Mouse (Mus musculus) gastrocnemius, postnatal 4 days (tissue): ENCODE results near the gene Cdk14. TPM values are rescaled to one million over a fixed set of nuclear protein-coding genes. Genes with fewer than 3 reads are reported as not detected.
"Not testable (repeated sequence)": the region's sequence is repeated elsewhere in the genome, so short reads cannot be mapped to it uniquely, and the experiment has no call there.

Experiments
- DNase-seq, 2 experiments: peaks; one replicate each; pipeline ENCODE4 v3.0.0; 2021 to 2022; ENCODE audit warnings: low spot score in 2 of 2, mixed read lengths in 2 of 2
- total RNA-seq, 2 experiments: library from RNA; stranded (reverse); gene quantifications; 2 replicates each; pipeline ENCODE4 v1.2.3; 2021

The Cdk14 gene
- total RNA-seq, 2 experiments from 2014 or later = 34.1 to 34.4 TPM

DNA sequence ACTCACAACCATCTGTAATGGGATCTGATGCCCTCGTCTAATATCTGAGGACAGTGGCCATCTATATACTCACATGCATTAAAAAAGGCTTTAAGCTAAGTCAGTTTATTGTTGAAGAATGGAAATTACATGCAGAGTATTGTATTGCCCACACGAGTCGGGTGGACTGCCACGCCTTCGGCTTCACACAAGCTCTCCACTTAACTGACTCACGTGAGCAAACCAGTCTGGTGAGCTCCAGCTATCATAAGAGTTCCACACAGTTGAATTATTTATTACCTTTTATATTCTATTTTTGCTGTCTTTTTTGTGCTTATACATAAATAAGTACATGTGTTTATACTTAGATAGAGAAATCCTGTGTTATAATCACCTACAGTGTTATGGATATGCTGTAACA, 495.2 kb downstream of the Cdk14 start:
- no peak for DNase-seq

DNA sequence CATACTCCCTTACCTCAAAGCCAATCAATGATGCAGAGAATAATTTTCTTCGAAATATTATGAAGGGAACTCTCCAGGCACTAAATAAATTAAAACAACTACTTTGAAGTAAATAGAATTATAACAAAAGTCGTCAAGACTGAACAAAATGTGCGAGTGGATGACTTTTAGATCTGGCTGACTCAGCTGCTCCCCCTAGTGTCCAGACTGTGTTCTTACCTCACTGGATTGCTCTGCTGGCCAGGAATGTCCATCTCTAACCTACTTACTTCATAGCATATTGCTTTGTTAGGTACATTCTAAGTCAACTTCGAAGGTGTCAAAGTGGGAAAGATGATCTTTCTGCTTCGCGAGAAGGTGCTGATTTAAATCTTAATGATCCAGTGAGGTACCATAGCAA, 501.7 kb downstream of the Cdk14 start:
- peak in 1 of 2 experiments; percentile 61 for DNase-seq

DNA sequence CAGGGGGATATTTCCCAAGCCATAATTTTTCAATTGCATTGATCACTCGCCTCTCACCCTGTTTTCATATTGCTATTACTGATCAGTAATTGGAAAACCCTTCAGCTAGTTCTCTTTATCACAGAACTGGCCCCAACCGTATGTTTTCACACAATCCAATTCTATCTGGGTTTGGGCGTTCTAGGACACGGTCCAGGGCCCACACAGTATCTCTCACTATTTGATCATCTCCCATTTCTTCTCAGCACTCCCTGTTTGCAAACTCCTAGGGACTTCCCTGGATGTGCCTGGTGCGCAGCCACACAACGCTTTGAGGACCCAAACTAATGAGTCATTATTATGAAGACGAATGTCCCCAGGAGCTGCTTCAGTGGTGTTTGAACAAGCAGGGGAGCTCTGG, 502.4 kb downstream of the Cdk14 start:
- DNase-seq = no peak

DNA sequence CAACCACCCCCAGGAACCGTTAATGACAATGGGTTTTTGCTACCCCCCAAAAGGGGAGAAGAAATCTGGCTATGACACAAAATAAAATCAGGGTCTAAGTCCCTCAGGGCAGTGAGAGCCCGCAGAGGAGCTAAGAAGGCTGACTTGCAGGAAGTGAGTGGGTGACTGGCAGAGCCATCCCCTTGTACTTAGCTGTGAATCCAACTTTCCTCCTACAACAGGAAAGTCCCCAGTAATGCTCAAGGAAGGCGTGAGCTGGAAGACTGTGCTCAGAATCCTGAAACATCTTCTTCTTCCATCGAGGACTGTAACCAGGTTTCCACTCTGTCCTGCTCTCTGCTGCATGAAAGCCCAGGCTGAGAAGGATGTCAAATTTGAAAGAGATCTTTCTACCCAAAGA, 502.8 kb downstream of the Cdk14 start:
- no peak for DNase-seq

DNA sequence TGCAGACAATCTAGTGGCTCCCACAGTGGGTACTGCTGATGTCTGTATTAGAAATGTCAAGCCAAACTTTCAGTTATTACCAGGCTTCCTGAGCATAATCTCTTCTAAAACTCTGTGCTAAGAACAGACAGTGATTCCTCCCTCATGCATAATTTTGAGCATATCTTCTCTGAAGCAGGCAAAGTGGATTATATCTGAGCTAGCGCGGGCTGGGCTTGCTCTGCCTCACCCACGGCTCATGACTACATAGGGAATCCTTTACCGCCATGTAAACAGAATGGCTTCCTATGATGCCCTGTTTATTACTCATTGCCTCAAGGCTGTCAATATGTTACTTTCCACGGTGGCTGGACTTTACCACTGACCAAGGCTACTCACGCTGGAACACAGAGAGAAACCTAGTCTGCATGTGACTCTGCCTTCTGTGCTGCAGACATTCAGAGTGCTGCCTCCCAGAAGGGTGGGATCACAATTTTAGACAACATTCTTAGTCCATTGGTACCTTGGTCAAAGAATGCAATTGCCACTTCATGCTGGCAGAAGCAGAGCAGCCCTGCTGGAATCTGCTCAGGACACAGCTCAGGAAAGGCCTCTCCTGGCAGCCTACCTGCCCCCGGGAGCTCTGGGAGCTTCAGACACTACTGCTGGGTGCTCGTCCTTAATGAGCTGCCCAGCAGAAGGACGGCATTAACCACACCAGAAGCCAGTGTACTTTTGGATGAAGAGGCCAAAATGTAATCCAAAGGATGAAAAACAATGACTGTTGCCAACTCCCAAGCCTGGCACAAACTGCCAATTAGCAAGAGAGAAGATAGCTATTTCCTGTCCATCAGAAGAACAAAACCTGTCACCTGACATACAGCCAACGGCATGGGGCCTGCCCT, 503.5 kb downstream of the Cdk14 start:
- no peak for DNase-seq

DNA sequence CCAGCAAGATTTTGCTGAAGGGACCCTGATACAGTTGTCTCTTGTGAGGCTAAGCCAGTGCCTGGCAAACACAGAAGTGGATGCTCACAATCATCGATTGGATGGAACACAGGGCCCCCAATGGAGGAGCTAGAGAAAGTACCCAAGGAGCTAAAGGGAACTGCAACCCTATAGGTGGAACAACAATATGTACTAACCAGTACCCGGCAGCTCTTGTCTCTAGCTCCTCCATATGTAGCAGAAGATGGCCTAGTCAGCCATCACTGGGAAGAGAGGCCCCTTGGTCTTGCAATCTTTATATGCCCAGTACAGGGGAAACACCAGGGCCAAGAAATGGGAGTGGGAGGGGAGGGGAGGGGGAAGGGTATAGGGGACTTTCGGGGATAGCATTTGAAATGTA, 515.2 kb downstream of the Cdk14 start:
- DNase-seq = not testable (repeated sequence)

DNA sequence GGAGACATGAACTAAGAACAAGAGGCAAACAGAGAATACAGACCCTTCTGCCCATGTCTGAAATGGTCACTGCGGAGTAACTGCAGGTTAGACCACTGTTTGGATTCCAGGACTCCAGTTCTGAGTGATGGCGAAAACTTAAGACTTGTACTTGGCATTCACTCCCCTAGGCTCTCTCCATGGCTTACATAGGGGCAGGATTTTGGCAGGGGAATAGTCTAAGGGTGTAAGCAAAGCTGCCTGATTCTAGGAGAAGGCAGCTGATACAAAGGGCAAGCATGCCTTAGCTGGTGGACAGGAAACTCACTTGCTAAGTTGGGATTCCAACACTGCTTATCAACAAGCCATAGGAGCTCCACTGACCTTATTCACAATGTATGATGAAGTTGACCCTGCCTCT, 521.9 kb downstream of the Cdk14 start:
- no peak for DNase-seq

DNA sequence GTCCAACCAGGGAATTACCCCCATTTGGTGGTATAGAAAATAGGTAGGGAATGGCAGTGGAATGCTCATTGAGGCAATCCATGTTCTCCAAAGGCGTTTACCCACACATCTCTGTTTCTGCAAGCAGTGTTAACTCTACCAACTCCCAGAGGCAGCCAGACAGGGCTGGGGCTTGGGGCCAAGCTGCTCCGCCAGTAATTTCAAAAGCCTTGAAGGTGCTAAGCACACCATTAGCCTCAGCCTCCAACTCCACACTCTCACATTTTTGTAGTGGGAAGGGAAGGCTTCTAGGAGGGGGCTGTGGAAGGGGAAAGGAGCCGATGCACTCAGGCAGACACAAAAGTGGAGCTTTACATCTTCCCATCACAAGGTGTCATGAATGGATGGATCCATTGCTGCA, 525.1 kb downstream of the Cdk14 start:
- no peak for DNase-seq

DNA sequence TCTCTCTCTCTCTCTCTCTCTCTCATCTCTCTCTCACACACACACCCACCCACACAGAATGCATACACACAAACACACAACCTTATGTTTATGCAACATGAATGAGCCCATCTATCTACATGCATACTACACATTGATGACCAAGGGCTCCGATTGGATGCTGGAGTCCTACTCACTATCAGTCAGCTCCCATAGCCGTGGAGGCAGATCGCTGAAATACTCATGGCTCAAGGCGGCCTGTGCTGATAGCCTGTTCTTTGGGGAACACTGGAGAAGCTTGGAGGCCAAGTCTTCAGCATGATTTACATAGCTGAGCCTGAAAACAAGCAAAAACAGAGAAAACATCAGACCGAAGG, 526.3 kb downstream of the Cdk14 start:
- DNase-seq = no peak

DNA sequence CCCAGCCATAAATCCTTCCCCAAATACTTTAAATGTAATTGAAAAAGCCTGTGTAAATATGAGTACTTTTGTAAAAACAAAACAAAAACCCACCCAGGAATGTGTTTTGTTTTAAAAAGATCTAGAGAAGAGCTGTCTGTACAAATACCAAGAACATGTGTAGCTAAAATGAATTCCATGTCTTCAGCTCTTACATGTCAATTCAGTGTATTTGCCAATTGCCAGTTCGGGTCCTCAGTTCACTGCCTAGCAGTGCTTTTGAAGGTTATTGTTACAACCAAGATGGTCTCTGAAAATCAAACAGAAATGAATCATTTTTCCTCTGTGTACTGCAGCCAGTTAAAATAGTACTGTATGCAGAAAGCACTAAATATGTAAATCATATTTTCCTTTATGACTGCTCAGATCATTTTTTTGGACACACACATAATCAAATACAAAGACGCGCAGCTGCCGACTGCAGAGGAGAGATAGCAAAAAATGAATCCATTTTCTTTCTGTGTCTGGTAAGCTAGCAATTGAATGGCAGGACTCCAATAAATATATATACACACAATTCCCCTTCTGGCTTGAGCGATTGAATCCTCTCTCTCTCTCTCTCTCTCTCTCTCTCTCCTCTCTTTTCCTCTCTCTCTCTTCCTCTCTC, 526.8 kb downstream of the Cdk14 start:
- DNase-seq = no peak

DNA sequence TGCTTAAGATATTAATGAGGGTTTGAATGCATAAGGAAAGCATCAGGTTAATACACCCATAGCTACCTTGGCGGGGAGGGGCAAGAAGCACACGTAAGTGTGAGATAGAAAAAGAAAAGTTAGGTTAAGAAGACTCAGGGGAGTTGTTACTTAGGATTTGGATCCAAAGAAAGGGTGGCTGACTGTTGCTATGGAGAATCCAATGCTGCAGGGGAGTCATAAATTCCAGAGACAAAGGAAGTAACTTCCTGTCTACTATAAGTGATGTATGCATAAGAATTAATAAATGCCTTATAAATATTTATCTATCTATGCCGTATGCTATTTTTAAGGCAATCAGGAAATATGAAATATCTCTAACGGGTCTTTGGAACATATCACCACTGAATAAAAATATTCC, 527.4 kb downstream of the Cdk14 start:
- no peak for DNase-seq

DNA sequence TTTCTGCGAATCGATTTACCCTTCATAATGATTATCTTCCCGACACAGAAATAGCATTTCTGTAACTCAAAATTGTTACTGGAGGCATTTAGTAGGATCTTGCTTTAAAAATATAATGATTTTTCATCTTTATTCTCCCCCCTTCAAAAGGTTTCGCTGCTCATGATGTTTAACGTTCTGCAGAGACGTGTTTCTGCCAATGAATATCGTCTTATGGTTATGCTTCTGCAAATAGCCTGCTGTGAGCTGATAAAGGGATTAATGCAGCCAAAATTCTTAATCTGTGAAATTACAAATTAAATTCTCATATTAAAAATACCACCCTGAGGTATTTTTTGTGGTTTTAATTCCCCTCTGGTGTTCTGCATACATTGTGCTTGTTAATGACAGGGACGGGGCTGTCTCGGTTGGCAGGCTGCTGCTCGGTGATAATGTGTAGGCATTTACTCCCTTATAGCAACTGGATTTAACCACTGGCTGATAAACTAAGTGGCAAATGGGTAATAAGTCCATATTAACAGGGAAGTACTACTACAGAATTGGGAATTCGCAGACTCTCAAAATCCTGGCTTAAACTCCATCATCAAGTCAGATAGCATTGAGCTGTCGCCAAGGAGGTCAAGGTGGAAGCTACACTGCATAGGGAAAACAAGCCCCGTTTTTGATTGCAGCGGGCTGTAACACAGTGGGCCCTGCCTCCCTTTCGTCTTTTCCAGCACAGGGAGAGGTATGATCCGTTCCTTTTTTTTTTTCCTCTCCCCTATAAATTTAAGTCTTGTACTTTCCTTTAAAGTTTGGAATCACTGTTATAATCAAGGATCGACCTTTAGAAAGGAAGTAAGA, 528.0 kb downstream of the Cdk14 start:
- no peak for DNase-seq

DNA sequence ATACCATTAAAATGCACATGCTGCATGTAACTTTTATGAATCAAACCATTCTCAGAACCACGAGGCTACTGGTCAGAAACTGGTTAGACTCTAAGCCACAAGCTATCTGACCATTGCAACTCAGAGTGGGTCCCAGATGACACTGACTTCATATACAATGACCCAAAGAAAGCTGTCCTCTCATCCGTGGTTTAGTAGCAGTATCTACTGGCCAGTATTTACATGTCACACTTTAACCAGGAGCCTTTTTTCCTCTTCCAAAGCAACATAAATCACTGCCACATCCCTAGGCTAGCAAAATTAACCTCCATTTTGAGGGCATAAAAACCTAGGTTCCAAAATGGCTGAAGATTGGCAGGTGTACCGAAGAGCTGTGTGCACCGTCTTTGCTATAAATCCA, 533.0 kb downstream of the Cdk14 start:
- no peak for DNase-seq

DNA sequence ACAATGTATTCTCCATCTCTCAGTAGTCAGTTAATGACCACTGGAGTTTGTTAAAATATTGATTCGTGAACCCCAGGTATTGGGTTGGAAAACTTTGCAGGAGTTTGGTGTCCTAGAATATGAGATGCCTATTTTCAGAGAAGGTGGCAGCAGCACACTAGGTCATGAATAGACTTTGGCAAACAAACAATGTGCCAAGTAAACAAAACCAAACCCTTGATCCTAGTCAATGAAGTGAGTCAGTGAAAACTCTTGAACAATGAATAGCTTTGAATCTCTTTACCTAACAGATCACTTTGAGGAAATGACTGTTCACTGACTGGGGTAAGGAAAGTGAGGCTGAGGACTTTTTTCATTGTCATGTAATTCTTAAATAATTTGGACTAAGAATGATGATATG, 537.3 kb downstream of the Cdk14 start:
- DNase-seq = no peak

DNA sequence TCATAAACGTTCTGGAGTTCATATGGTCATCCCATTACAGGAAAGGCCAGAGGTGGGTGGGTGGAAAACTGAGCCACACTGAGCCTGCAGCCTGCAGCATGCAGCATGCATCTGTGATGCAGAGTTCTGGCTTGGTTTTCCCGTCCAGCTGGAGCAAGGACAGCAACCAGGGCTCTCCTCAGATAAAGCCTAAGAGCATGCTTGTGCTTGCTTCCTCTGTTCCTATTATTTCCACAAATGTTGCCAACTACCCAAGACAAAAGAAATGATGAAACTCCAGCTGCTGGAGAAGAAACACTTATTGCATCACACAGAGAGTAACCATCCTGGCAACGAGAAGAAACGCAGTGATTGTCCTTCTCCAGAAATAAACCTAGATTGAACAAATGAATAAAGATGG, 539.8 kb downstream of the Cdk14 start:
- DNase-seq = no peak

DNA sequence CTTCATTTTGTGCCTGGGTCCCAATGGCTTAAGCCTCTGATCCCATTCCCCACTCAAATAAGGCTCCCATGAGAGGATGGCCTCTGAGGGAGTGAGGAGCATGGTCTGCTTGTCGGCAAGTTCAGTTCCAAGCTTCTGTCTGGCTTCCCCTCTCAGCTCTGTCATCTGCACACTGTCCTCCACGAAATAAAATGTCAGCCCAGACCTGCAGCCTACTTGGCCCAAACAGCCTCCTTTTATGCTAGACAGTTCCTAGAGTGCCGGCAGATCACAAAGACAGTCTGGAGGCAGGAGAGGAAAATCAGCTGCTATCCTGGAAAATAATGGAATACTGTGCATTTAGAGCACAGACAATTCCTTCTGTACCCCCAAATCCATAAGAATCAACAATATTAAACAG, 541.2 kb downstream of the Cdk14 start:
- DNase-seq = no peak

DNA sequence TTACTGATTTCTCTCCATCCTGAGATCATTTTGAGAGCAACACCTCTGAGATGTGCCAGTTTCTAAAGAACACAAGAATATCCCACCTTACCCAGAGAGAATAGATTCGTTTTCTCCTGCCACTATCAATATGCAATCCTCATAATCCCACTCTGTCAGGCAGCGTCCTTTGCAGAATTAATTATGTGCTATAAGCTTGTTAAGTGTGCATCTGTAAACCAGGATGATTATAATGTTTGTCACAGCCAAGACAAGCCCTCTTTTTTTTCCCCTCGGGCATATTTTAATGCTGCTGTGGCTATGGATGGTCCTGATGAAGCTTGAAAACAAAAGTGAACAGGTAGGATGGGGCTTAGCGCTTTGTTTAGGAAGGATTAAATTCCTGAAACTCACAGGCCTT, 542.5 kb downstream of the Cdk14 start:
- no peak for DNase-seq

DNA sequence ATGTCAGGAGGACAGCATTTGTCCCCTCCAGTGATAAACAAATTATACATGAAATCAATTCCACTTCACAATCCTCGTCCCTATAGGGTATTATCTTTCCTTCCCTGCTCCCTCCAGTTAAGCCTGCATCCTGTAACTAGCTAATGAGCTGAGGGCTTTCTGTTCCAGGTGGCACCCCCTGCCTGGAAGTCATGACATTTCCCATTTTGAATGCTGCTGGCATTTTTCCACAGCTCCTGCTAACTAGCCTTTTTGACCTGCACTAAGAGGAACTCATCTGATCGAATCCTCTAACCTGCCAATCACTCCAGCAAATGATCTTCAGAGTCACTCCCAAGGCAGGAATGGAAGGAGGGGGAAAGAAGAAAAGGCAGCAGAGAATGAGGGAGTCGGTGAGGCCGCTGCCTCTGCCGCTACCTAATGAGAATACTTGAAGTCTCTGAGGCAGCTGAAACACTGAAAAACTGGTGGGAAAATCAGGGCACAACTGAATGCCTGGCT, 542.9 kb downstream of the Cdk14 start:
- DNase-seq = no peak

DNA sequence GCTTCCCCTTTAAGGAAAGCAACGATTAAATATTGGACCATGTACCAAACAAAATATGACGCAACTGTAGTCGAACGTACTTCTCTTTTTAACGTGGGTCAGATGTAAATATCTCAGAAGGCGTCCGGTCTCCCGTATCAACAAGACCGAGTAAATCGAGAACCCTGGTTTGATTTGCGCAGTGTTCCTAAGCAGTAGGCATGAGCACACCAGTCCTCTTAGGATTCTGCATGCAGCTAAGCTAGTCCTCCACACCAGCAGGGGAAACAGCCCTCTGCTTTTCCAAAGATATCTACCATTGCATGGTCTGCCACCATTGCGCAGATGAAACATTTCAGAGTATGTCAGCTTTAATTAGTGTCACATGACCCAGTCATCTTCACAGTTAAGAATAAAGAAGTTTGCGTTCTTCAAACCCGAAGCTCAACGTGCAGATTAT, 543.4 kb downstream of the Cdk14 start:
- DNase-seq = no peak

DNA sequence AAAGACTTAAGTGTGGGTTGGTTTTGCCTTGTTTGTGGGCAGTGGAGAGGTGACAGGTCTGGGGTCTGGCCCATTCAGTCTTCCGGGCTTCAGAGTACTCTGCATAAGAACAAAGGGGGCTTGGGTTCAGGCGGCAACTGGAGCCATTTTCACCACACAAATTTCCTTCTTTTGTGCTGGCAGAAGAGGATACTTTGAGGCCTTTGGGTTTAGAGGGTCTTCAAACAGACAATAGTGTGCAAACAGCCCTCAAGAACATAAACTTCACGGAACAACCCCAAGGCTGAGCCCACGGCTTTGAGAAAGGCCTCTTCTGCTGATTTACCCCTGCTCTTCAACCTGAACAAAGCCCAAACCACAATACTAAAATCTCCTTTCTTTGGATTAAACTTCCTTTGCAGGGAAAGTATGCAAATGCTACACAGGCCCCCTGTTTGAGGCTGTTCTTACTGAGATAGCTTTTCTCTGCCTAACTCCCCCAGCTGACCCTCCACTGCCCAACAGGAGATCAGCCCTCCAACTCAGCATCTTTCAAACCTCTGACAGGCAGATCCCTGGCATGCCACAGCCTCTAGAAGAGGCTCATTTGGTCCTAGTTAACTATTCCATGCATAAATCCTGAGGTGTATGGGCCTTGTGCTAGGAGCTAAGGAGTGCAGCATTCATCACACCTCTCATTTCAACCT, 549.9 kb downstream of the Cdk14 start:
- no peak for DNase-seq

DNA sequence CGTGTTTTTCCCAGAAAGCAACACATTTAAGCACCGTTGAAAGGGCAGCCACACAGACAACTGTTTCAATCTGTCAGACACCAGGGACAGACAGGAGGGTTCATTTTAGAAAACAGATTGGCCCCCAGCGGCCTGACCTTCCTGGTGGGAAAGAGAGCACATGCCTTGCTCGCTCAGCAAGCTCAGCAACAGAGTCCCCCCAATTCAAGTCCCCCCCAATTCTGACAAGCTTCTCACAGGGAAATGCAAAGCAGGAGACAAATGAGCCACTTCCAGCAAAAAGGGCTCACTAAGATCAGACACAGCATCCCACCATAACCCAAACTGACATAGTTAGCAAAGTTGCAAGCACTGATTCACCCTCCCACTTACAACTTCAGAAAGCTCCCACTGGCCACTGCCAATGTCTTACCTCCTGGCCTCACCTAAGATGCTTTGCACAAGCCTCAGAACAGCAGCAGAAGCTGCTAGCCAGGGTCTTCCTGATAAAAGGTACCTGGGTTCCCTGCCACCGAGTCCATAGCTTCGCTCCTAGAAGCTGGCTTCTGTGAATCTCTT, 551.5 kb downstream of the Cdk14 start:
- no peak for DNase-seq
